Mouse (Mus musculus): ENCODE data around the gene Srp72. TPM values are rescaled to one million over a fixed set of nuclear protein-coding genes. Genes with fewer than 3 reads are reported as not detected.

Srp72 gene
- polyA plus RNA-seq, 1 experiment from 2014 or later: 90.1 TPM

DNA sequence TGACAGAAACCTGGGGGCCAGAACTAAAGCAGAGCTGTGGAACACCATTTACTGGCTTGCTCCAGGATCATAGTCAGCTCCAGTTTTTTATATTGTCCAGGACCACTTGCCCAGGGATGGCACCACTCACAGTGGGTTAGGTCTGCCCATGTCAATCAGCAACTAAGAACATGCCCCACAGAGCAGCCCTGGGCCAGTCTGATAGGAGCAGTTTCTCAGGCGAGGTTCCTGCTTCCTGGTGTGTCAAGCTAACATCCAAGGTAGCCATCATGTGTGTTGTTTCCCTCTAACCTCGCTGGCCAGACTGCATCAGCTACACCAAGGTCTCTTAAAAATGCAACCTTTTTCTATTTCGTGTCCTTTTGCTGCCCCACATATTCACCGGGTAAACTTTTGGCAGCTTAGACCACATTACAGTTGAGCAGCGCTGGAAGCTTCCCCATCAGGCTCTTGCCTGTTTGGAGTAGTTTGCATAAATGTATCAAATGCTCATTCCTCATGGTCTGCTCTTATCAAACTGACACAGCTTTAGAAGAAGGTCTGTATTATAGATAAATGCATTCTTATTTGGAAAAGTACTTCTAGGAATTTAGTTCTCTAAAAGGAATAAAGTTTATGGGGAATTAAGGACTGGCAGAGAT is 18.8 kb downstream of the Srp72 start:
- H3K4me3 ChIP-seq (replicated peaks; ENCODE audit: low read length): no peak overlapping the region
- H3K27me3 ChIP-seq (replicated peaks; ENCODE audit: control insufficient read depth, insufficient read depth, low read length): no peaks in the 10 kb centered on the region
- H3K4me2 ChIP-seq (ENCODE audit: low read length): no peak overlapping the region
- WGBS: 96% methylated on average over 5 of the region's 5 CpGs
- H3K36me3 ChIP-seq (ENCODE audit: control insufficient read depth, insufficient read depth): peaks cover 48% of the 10 kb centered on the region
- H3K4me1 ChIP-seq (replicated peaks; ENCODE audit: control insufficient read depth, insufficient read depth, low read length): no peaks in the 10 kb centered on the region
- ATAC-seq: no peak
- no peaks in the 10 kb centered on the region for H3K9me3 ChIP-seq (ENCODE audit: control insufficient read depth, low read length)
- H3K9ac ChIP-seq (replicated peaks; ENCODE audit: low read depth, low read length): no peak overlapping the region
- H3K27ac ChIP-seq (ENCODE audit: low read length): no peak overlapping the region

DNA sequence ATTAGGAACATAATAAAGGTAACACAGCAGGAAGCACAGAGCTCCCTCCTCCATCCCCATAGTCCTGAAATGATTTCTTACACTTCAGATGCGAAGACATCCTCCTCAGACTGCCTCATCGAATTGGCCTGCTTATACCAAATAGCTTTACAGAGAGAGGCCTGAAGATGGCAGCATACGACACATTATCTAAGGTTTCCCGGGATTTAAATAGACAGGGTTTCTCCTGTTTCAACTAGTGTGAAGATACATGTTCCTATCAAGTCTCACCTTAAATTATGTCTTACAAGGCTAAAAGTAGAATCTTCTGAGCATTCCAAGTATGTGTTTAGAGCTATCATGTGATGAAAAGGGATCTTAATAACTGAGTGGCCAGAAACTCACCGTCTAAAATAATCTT is 23.9 kb downstream of the Srp72 start:
- Histone ChIP-seq H3K9ac (replicated peaks; ENCODE audit: low read depth, low read length) (no peak overlapping the region), H3K4me1 (replicated peaks; ENCODE audit: control insufficient read depth, insufficient read depth, low read length) (no peaks in the 10 kb centered on the region), H3K4me2 (ENCODE audit: low read length) (no peak overlapping the region), H3K9me3 (ENCODE audit: control insufficient read depth, low read length) (no peaks in the 10 kb centered on the region), H3K36me3 (ENCODE audit: control insufficient read depth, insufficient read depth) (peaks cover 39% of the 10 kb centered on the region), H3K27me3 (replicated peaks; ENCODE audit: control insufficient read depth, insufficient read depth, low read length) (no peaks in the 10 kb centered on the region), H3K4me3 (replicated peaks; ENCODE audit: low read length) (no peak overlapping the region), H3K27ac (ENCODE audit: low read length) (no peak overlapping the region)
- 45% methylated on average over 5 of the region's 5 CpGs for WGBS
- peak; percentile 69 for ATAC-seq

DNA sequence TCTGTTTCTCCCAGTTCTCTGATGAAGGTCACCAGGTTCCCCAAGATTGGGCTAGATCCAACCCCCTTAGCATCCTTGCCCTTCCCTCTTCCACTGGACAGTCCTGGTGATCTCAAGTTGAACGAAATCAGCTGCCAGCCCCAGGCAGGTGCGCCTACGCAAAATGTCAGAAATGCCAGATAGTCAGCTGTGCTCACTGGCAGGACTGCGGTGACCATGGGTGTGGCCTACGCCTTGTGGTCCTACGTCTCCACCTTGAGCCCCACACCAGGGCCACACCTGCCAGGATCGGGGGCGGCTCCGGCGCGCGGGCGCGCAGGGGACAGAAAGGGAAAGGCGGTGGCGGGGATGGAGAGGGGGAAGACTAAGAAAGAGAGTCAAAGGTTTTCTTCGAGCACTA is 26.7 kb downstream of the Srp72 start:
- Histone ChIP-seq H3K27me3 (replicated peaks; ENCODE audit: control insufficient read depth, insufficient read depth, low read length) (no peaks in the 10 kb centered on the region), H3K36me3 (ENCODE audit: control insufficient read depth, insufficient read depth) (peaks cover 25% of the 10 kb centered on the region), H3K9ac (replicated peaks; ENCODE audit: low read depth, low read length) (no peak overlapping the region), H3K9me3 (ENCODE audit: control insufficient read depth, low read length) (no peaks in the 10 kb centered on the region), H3K4me3 (replicated peaks; ENCODE audit: low read length) (no peak overlapping the region), H3K4me1 (replicated peaks; ENCODE audit: control insufficient read depth, insufficient read depth, low read length) (no peaks in the 10 kb centered on the region), H3K27ac (ENCODE audit: low read length) (no peak overlapping the region), H3K4me2 (ENCODE audit: low read length) (no peak overlapping the region)
- WGBS: 94% methylated on average over 17 of the region's 17 CpGs
- no peak for ATAC-seq

DNA sequence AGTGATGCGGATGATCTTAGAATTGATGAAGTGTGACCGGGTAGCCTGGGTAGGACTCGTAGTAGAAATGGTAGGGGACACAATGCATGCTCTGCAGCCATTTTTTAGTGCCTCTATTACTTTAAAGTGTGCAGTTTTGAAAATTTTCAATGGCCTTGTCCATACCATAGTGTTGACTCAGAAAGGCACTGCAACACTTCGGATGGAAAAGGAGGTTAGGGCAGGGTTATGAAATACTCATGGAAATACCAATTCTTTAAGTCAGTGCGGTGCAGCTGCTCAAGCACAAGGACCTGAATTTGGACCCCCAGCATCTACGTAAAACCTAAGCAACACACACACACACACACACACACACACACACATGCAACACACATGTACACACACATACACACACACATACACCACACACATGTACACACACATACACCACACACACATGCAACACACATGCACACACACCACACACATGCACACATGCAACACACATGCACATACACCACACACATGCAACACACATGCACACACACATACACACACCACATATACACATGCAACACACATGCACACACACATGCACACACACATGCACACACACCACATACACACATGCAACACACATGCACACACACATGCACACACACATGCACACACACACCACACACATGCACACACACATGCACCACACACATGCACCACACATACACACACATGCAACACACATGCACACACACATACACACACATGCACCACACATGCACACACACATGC is 29.8 kb downstream of the Srp72 start, which contains the start of gene Arl9:
Gene Arl9 (plus strand): TSS at position 5 of the 771 bp plus-strand sequence.
- H3K4me2 ChIP-seq (ENCODE audit: low read length): no peak within 1 kb of the TSS
- H3K9ac ChIP-seq (replicated peaks; ENCODE audit: low read depth, low read length): no peak within 1 kb of the TSS
- no peaks in the 10 kb centered on the region for H3K4me1 ChIP-seq (replicated peaks; ENCODE audit: control insufficient read depth, insufficient read depth, low read length)
- H3K27me3 ChIP-seq (replicated peaks; ENCODE audit: control insufficient read depth, insufficient read depth, low read length): no peaks in the 10 kb centered on the region
- WGBS: 94% methylated on average over 6 of the region's 6 CpGs
- H3K36me3 ChIP-seq (ENCODE audit: control insufficient read depth, insufficient read depth): peaks cover 12% of the 10 kb centered on the region; the same call in 1 of the 2 replicates
- no peak within 1 kb of the TSS for H3K27ac ChIP-seq (ENCODE audit: low read length)
- ATAC-seq: no peak
- no peak within 1 kb of the TSS for H3K4me3 ChIP-seq (replicated peaks; ENCODE audit: low read length)
- no peaks in the 10 kb centered on the region for H3K9me3 ChIP-seq (ENCODE audit: control insufficient read depth, low read length)

DNA sequence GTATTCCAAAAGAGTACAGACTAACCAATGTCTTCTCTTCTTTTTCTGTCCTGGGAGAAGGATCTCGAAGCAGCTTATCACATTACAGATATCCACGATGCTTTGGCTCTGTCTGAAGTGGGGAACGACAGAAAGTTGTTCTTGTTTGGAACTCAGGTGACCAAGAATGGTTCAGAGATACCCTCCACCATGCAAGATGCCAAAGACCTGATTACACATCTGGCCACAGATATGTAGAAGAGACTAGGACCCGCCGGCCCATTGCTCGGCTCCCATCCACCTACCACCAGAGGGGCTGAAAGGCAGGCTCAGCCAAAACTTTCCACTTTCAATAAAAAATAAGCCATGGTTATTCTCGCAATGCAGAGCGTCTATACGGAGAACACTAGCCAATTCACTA is 35.9 kb downstream of the Srp72 start:
- no peak for ATAC-seq
- H3K36me3 ChIP-seq (ENCODE audit: control insufficient read depth, insufficient read depth): no peaks in the 10 kb centered on the region
- no peak overlapping the region for H3K4me3 ChIP-seq (replicated peaks; ENCODE audit: low read length)
- no peaks in the 10 kb centered on the region for H3K9me3 ChIP-seq (ENCODE audit: control insufficient read depth, low read length)
- no peak overlapping the region for H3K27ac ChIP-seq (ENCODE audit: low read length)
- no peak overlapping the region for H3K4me2 ChIP-seq (ENCODE audit: low read length)
- H3K27me3 ChIP-seq (replicated peaks; ENCODE audit: control insufficient read depth, insufficient read depth, low read length): no peaks in the 10 kb centered on the region
- no peaks in the 10 kb centered on the region for H3K4me1 ChIP-seq (replicated peaks; ENCODE audit: control insufficient read depth, insufficient read depth, low read length)
- WGBS: 91% methylated on average over 9 of the region's 9 CpGs
- no peak overlapping the region for H3K9ac ChIP-seq (replicated peaks; ENCODE audit: low read depth, low read length)

DNA sequence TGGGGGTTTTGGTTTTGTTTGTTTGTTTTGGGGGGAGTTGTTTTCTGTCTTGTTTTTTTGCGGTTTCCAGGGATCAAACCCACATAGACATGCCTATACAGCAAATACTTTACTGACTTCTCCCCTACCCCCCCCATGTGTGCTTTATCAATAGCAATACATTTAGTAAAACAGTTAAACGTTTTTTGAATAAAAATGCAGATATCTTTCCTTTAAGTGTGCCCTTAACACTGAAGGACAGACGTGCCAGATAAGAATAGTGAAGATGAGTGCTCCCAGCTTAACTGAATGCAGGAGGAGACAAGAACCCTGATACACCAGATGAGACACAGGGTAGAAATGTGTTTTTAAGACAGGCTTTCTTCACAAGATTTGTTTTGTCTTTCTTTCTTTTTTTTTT is 36.6 kb downstream of the Srp72 start:
- Histone ChIP-seq H3K9ac (replicated peaks; ENCODE audit: low read depth, low read length) (no peak overlapping the region), H3K4me3 (replicated peaks; ENCODE audit: low read length) (no peak overlapping the region), H3K36me3 (ENCODE audit: control insufficient read depth, insufficient read depth) (no peaks in the 10 kb centered on the region), H3K4me2 (ENCODE audit: low read length) (no peak overlapping the region), H3K27me3 (replicated peaks; ENCODE audit: control insufficient read depth, insufficient read depth, low read length) (no peaks in the 10 kb centered on the region), H3K4me1 (replicated peaks; ENCODE audit: control insufficient read depth, insufficient read depth, low read length) (no peaks in the 10 kb centered on the region), H3K27ac (ENCODE audit: low read length) (no peak overlapping the region), H3K9me3 (ENCODE audit: control insufficient read depth, low read length) (no peaks in the 10 kb centered on the region)
- 67% methylated on average over 3 of the region's 3 CpGs for WGBS
- ATAC-seq: no peak

DNA sequence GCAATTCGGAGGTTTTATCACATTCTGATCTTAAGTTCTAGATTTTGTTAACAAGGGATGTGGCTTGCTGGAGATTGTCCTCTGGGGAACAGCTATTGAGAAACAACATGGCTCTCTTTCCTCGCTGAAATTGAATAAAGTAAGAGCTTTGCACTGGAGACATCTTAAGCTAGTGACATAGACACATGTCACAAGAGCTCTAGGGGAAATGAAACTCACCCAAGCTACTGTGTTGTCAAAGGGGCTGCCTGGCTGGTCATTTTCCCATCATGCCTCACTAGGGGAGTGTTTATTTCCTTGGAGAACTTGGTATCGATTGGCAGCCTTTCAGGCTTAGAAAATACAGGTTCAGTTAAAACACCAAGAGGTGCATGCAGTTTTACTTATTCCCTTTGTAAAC is 38.7 kb downstream of the Srp72 start:
- Histone ChIP-seq H3K36me3 (ENCODE audit: control insufficient read depth, insufficient read depth) (no peaks in the 10 kb centered on the region), H3K9ac (replicated peaks; ENCODE audit: low read depth, low read length) (no peak overlapping the region), H3K4me3 (replicated peaks; ENCODE audit: low read length) (no peak overlapping the region), H3K9me3 (ENCODE audit: control insufficient read depth, low read length) (no peaks in the 10 kb centered on the region), H3K4me2 (ENCODE audit: low read length) (no peak overlapping the region), H3K4me1 (replicated peaks; ENCODE audit: control insufficient read depth, insufficient read depth, low read length) (no peaks in the 10 kb centered on the region), H3K27me3 (replicated peaks; ENCODE audit: control insufficient read depth, insufficient read depth, low read length) (no peaks in the 10 kb centered on the region), H3K27ac (ENCODE audit: low read length) (no peak overlapping the region)
- ATAC-seq: no peak
- WGBS: 79% methylated on average over 3 of the region's 3 CpGs

DNA sequence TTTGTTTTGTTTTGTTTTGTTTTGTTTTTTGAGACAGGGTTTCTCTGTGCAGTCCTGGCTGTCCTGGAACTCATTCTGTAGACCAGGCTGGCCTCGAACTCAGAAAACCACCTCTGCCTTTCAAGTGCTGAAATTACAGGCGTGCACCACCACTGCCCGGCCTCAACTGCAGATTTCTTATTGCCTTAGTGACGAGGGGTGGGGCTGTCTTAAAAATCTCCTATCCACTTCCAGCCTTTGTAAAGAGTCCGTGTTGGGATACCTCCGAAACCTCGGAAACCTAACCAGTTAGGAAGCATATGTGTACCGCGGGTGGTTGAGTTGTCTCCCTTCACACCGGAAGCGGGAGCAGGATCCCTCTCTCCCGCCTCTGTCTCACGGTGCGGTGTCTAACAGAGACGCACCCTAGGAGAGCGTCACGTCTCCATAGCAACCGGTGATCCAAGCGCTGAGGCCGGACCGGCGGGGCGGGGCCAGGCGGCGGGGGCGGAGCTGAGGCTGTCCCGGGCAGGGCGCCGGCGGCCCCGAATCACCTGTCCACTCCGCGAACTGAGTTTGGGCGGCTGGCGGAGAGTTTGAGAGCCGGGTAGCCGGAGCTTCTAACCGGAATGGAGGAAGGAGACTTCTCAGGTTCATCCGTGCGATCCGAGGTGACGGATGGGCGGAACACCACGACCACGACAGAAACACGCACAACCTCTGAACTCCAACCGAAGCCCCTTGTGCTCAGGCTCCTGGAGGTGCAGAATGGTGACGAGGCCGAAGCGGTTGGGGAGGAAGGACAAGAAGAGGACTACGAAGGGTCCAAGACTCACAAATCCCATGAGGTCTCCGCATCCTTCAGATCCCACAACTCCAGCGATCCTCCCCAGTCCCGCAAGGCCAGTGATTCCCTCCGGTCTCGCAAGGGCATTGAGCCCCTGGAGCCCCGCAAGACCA is 41.3 kb downstream of the Srp72 start, which contains the start of gene Thegl:
Gene Thegl (plus strand): TSS at position 480 of the 939 bp plus-strand sequence.
- H3K9me3 ChIP-seq (ENCODE audit: control insufficient read depth, low read length): no peaks in the 10 kb centered on the region
- H3K4me3 ChIP-seq (replicated peaks; ENCODE audit: low read length): peak within 1 kb of the TSS; percentile 72
- H3K9ac ChIP-seq (replicated peaks; ENCODE audit: low read depth, low read length): peak within 1 kb of the TSS; percentile 51
- ATAC-seq: peak; percentile 99
- WGBS: 6% methylated on average over 57 of the region's 57 CpGs
- H3K27me3 ChIP-seq (replicated peaks; ENCODE audit: control insufficient read depth, insufficient read depth, low read length): no peaks in the 10 kb centered on the region
- no peaks in the 10 kb centered on the region for H3K4me1 ChIP-seq (replicated peaks; ENCODE audit: control insufficient read depth, insufficient read depth, low read length)
- H3K36me3 ChIP-seq (ENCODE audit: control insufficient read depth, insufficient read depth): no peaks in the 10 kb centered on the region
- no peak within 1 kb of the TSS for H3K27ac ChIP-seq (ENCODE audit: low read length)
- H3K4me2 ChIP-seq (ENCODE audit: low read length): peak within 1 kb of the TSS; percentile 83

DNA sequence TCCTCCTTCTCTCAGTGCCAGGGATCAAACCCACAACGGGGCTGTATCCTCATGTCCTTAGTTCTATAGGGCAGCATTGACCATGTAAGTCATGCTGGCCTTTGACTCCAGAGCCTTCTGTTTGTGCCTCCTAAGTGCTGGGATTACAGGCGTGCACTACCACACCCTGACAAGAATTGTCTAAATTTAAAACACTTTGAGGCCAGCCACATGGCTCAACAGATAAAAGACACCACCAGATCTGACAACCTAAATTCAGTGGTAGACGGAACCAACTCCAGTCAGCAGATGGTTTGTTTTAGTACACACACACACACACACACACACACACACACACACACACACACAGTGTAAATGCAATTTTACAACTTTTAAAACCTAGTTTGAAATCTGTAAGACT is 53.6 kb downstream of the Srp72 start:
- ATAC-seq: no peak
- H3K27ac ChIP-seq (ENCODE audit: low read length): no peak overlapping the region
- no peak overlapping the region for H3K9ac ChIP-seq (replicated peaks; ENCODE audit: low read depth, low read length)
- H3K4me3 ChIP-seq (replicated peaks; ENCODE audit: low read length): no peak overlapping the region
- 76% methylated on average over 3 of the region's 3 CpGs for WGBS
- no peaks in the 10 kb centered on the region for H3K9me3 ChIP-seq (ENCODE audit: control insufficient read depth, low read length)
- no peaks in the 10 kb centered on the region for H3K27me3 ChIP-seq (replicated peaks; ENCODE audit: control insufficient read depth, insufficient read depth, low read length)
- H3K4me2 ChIP-seq (ENCODE audit: low read length): no peak overlapping the region
- H3K4me1 ChIP-seq (replicated peaks; ENCODE audit: control insufficient read depth, insufficient read depth, low read length): no peaks in the 10 kb centered on the region
- no peaks in the 10 kb centered on the region for H3K36me3 ChIP-seq (ENCODE audit: control insufficient read depth, insufficient read depth)

All from forebrain, embryonic 16.5 days (tissue).